In genomic region chr9:54661605-54662377, GRCm38 (mm10) we compare ENCODE assay signal across 7 mouse cellular contexts. TPM values are rescaled to one million over a fixed set of nuclear protein-coding genes. Genes with fewer than 3 reads are reported as not detected.
A peak's percentile ranks its signal among the peaks of the same experiment; 100 is the strongest.
DNase-seq lines count a peak whose midpoint lies in the region; ATAC-seq lines count a peak whose summit lies in the region.

Acsbg1 (minus strand) TSS chr9:54661870.

- H3K4me2 ChIP-seq in forebrain, embryonic 13.5 days = peak within 1 kb of the TSS; percentile 46
- H3K4me2 ChIP-seq in neural tube, embryonic 12.5 days (replicated peaks) = peak within 1 kb of the TSS; percentile 46

- H3K27ac ChIP-seq in forebrain, embryonic 13.5 days = peak within 1 kb of the TSS; percentile 77
- no peak within 1 kb of the TSS for H3K27ac ChIP-seq in neural tube, embryonic 12.5 days

- DNase-seq in adrenal gland, adult (ENCODE audit: inconsistent age in 2 of 2, low spot score in 1 of 2) = peak; percentile 83 to 85
- DNase-seq in layer of hippocampus, postnatal 14 days (ENCODE audit: low spot score in 2 of 2) = peak; percentile 23 to 57
- DNase-seq in lung, postnatal 10 days = no peak

- 3% methylated on average over 10 of the region's 10 CpGs for WGBS in forebrain, embryonic 13.5 days
- WGBS in neural tube, embryonic 12.5 days = 4% methylated on average over 10 of the region's 10 CpGs

- no peaks in the 10 kb centered on the region for H3K36me3 ChIP-seq in forebrain, embryonic 13.5 days (ENCODE audit: poor library complexity, severe bottlenecking)
- no peaks in the 10 kb centered on the region for H3K36me3 ChIP-seq in neural tube, embryonic 12.5 days

- H3K27me3 ChIP-seq in forebrain, embryonic 13.5 days = no peaks in the 10 kb centered on the region
- no peaks in the 10 kb centered on the region for H3K27me3 ChIP-seq in neural tube, embryonic 12.5 days (replicated peaks)

- H3K9ac ChIP-seq in forebrain, embryonic 13.5 days = peak within 1 kb of the TSS; percentile 3; the same call in 1 of the 2 replicates
- no peak within 1 kb of the TSS for H3K9ac ChIP-seq in neural tube, embryonic 12.5 days

- H3K4me1 ChIP-seq in forebrain, embryonic 13.5 days = peaks cover 18% of the 10 kb centered on the region
- H3K4me1 ChIP-seq in neural tube, embryonic 12.5 days = peaks cover 10% of the 10 kb centered on the region

- H3K9me3 ChIP-seq in forebrain, embryonic 13.5 days (replicated peaks) = no peaks in the 10 kb centered on the region; the same call in 1 of the 2 replicates
- H3K9me3 ChIP-seq in neural tube, embryonic 12.5 days = no peaks in the 10 kb centered on the region; the same call in 1 of the 2 replicates

- no peak for ATAC-seq in CD4-positive, CD25-positive, alpha-beta regulatory T cell, adult 4 months
- peak; percentile 82 for ATAC-seq in forebrain, embryonic 13.5 days
- peak; percentile 79 for ATAC-seq in neural tube, embryonic 12.5 days (ENCODE audit: low FRiP score, low read depth)
- no peak for ATAC-seq in megakaryocyte-erythroid progenitor cell, adult 5-6 weeks (replicated peaks; ENCODE audit: low FRiP score, low TSS enrichment, poor library complexity, severe bottlenecking)

- H3K4me3 ChIP-seq in forebrain, embryonic 13.5 days = peak within 1 kb of the TSS; percentile 1; the same call in 1 of the 2 replicates
- H3K4me3 ChIP-seq in neural tube, embryonic 12.5 days = no peak within 1 kb of the TSS; the same call in 1 of the 2 replicates

RNA-seq across cellular contexts. Expression of gene Acsbg1, which starts in this region (rescaled TPM):
- 10 to 100 TPM; 41.1 to 75.2 TPM for polyA plus RNA-seq in CD4-positive, CD25-positive, alpha-beta regulatory T cell, adult 4 months (2017; shearing (Covaris generic))
- polyA plus RNA-seq in forebrain, embryonic 13.5 days (2015; fragmentation: Nextera tagmentation; extraction: Ambion mirVana) = 14.7 and 16.1 TPM in 2 replicates
- total RNA-seq in layer of hippocampus, postnatal 14 days (2021) = 100 to 1,000 TPM; 115 TPM
- 9.4 and 10.1 TPM in 2 replicates for polyA plus RNA-seq in neural tube, embryonic 12.5 days (2016; fragmentation: Nextera tagmentation; extraction: Ambion mirVana)
- 0.12 TPM in 1 of 2 replicates, not detected in the other for total RNA-seq in megakaryocyte-erythroid progenitor cell, adult 5-6 weeks (2014; fragmentation: Nextera tagmentation)
- not detected in 2 replicates for total RNA-seq in megakaryocyte-erythroid progenitor cell, adult 5-6 weeks (2017)

Comparison
In these comparisons a context has a peak if more than half of its experiments do, and no peak if none do; other contexts are left out.
1. RNA of gene Acsbg1 (total RNA-seq): 115 TPM in layer of hippocampus, postnatal 14 days; 0.12 TPM in megakaryocyte-erythroid progenitor cell, adult 5-6 weeks; every median in the first group is over 100 times any median in the second.
2. ATAC-seq: peak in forebrain, embryonic 13.5 days (single experiment) and neural tube, embryonic 12.5 days (single experiment); none in CD4-positive, CD25-positive, alpha-beta regulatory T cell, adult 4 months (single experiment) and megakaryocyte-erythroid progenitor cell, adult 5-6 weeks (single experiment).